Mouse (Mus musculus) embryonic facial prominence, embryonic 15.5 days (tissue): ENCODE measurements around the gene Dpm2. TPM values are rescaled to one million over a fixed set of nuclear protein-coding genes. Genes with fewer than 3 reads are reported as not detected.

Source experiments
- ATAC-seq: fragments of 200-750 bp; cut with Nextera tagmentation; 2 replicates; pipeline ENCODE4 v1.8.0; 2017; ENCODE audit warnings: low read depth, moderate TSS enrichment; ENCODE audit not compliant: insufficient number of reproducible peaks, low FRiP score, low TSS enrichment
- H3K27ac ChIP-seq: fragments of 300-500 bp; sonication (generic); replicated peaks from 2 replicates; pipeline ENCODE4 v1.5.1; 2015; ENCODE audit warnings: mild to moderate bottlenecking, inconsistent platforms
- H3K27me3 ChIP-seq: fragments of 300-500 bp; sonication (generic); 2 replicates; pipeline ENCODE4 v1.6.1; 2015; ENCODE audit warnings: inconsistent platforms
- H3K36me3 ChIP-seq: fragments of 300-500 bp; sonication (generic); 2 replicates; pipeline ENCODE4 v1.6.1; 2015; ENCODE audit warnings: mild to moderate bottlenecking, inconsistent platforms
- H3K4me1 ChIP-seq: fragments of 300-500 bp; sonication (generic); 2 replicates; pipeline ENCODE4 v1.6.1; 2015; ENCODE audit warnings: inconsistent platforms
- H3K4me2 ChIP-seq: fragments of 300-500 bp; sonication (generic); replicated peaks from 2 replicates; pipeline ENCODE4 v1.6.1; 2015; ENCODE audit warnings: mild to moderate bottlenecking, inconsistent platforms
- H3K4me3 ChIP-seq: fragments of 300-500 bp; sonication (generic); replicated peaks from 2 replicates; pipeline ENCODE4 v1.5.1; 2015; ENCODE audit warnings: mild to moderate bottlenecking, inconsistent platforms
- H3K9ac ChIP-seq: fragments of 300-500 bp; sonication (generic); 2 replicates; pipeline ENCODE4 v1.6.1; 2015; ENCODE audit warnings: inconsistent platforms
- H3K9me3 ChIP-seq: fragments of 300-500 bp; sonication (generic); replicated peaks from 2 replicates; pipeline ENCODE4 v1.6.1; 2016; ENCODE audit warnings: inconsistent platforms
- WGBS: fragments of 180-500 bp; shearing (Covaris S2); methylation state at CpG from one replicate; pipeline ENCODE4 v1.1.7; 2015; 5-methylcytosine and 5-hydroxymethylcytosine counted together
- polyA plus RNA-seq: library from polyadenylated mRNA; unstranded; fragments of >200 nt; fragmentation: Nextera tagmentation; extraction: Ambion mirVana; gene quantifications from 2 replicates; pipeline ENCODE4 v1.2.1, GENCODE M21; 2015

The Dpm2 gene
- polyA plus RNA-seq, 1 experiment from 2014 or later: 119 TPM

GRCm38 (mm10) chr2:32585149-32585714 is 14.6 kb downstream of the Dpm2 start:
- ATAC-seq: no peak
- no peak overlapping the region for H3K4me3 ChIP-seq
- 81% methylated on average over 7 of the region's 7 CpGs for WGBS
- H3K4me2 ChIP-seq: no peak overlapping the region
- peaks cover 38% of the 10 kb centered on the region for H3K4me1 ChIP-seq
- no peak overlapping the region for H3K27ac ChIP-seq
- H3K9ac ChIP-seq: no peak overlapping the region
- H3K36me3 ChIP-seq: 0 out of 2 replicates have a peak, but pooled peaks cover 6% of the 10 kb centered on the region
- no peaks in the 10 kb centered on the region for H3K9me3 ChIP-seq
- H3K27me3 ChIP-seq: peaks cover 10% of the 10 kb centered on the region; the same call in 1 of the 2 replicates

- H3K27ac ChIP-seq: peak within 1 kb of the TSS; percentile 65
- H3K27me3 ChIP-seq: peaks cover 9% of the 10 kb centered on the region; the same call in 1 of the 2 replicates
- H3K4me2 ChIP-seq: peak within 1 kb of the TSS; percentile 76
- H3K4me3 ChIP-seq: peak within 1 kb of the TSS; percentile 64
- H3K9me3 ChIP-seq: no peaks in the 10 kb centered on the region
- peak within 1 kb of the TSS; percentile 68 for H3K9ac ChIP-seq
- H3K36me3 ChIP-seq: 0 out of 2 replicates have a peak, but pooled peaks cover 7% of the 10 kb centered on the region
- peak; percentile 92 for ATAC-seq
- WGBS: under 1% methylated on average over 38 of the region's 38 CpGs
- H3K4me1 ChIP-seq: peaks cover 40% of the 10 kb centered on the region
These were observed 16.3 kb downstream of the Dpm2 start, which contains the start of gene St6galnac4 for GRCm38 (mm10) chr2:32586871-32587351. St6galnac4 (plus strand) TSS chr2:32587095.

DNA sequence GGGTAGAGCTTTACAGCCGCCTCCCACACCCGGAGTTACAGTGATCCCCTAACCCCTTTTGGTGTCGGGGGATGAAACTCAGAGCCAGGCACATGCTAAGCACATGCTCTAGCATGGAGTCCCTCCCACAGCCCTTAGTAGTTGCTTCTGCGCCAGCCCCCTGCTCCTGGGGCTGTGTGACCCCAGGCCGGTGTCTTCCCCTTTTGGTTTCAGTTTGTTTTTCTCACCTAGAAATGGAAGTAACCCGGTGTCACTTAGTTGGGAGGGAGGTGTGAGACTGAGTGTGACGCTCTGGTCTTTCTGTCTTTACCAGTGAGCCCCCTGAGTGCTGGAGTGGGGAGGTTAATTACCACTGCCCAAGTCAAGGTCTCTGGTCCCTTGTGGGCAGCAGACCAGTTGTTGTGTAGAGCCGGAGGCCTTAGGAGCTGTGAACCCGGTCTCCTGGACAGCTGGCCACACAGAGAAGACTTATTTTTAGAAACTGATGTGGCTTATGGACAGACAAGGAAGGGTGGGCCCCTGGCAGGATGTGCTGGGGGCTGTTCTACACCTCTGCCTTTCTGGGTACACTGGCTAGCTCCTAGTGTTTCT is 17.2 kb downstream of the Dpm2 start:
- 25% methylated on average over 9 of the region's 9 CpGs for WGBS
- H3K4me1 ChIP-seq: peaks cover 40% of the 10 kb centered on the region
- H3K27me3 ChIP-seq: peaks cover 4% of the 10 kb centered on the region; the same call in 1 of the 2 replicates
- no peaks in the 10 kb centered on the region for H3K9me3 ChIP-seq
- no peak for ATAC-seq
- H3K4me2 ChIP-seq: peak overlapping the region; percentile 76
- 0 out of 2 replicates have a peak, but pooled peaks cover 7% of the 10 kb centered on the region for H3K36me3 ChIP-seq
- peak overlapping the region; percentile 64 for H3K4me3 ChIP-seq
- H3K27ac ChIP-seq: peak overlapping the region; percentile 65
- H3K9ac ChIP-seq: peak overlapping the region; percentile 68

DNA sequence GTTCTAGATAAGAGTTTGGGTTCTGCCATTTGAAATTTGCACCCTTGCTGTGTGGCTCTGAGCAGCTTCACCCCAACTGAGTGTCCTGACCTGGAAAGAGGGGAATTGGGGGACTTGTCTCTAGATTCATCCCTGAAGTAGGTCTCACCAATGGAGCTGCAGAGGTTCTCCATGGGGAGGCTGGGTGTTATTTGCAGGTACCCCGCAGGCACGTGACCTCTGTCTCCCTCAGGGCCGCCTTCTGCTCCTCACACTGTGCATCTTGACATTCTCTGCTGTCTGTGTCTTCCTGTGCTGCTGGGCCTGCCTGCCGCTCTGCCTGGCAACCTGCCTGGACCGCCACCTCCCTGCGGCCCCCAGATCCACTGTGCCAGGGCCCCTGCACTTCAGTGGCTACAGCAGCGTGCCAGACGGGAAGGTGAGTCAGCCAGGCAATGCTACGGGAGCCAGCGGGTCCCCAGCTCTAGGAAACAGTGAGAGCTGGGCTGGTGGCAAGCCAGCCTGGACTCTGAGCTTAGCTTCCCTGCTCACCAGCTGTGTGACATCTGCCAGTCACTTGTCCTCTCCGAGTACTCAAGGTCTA is 18.6 kb downstream of the Dpm2 start:
- WGBS: 62% methylated on average over 11 of the region's 11 CpGs
- H3K27ac ChIP-seq: no peak overlapping the region; the same call in 1 of the 2 replicates
- no peak for ATAC-seq

GRCm38 (mm10) chr2:32590224-32590623 is 19.6 kb downstream of the Dpm2 start:
- 78% methylated on average over 10 of the region's 10 CpGs for WGBS

More for the DNA sequence above, 18.6 kb downstream of the Dpm2 start:
- H3K9ac ChIP-seq: no peak overlapping the region
- no peaks in the 10 kb centered on the region for H3K9me3 ChIP-seq
- H3K36me3 ChIP-seq: peaks cover 18% of the 10 kb centered on the region
- H3K4me3 ChIP-seq: no peak overlapping the region
- no peak overlapping the region for H3K4me2 ChIP-seq
- peaks cover 34% of the 10 kb centered on the region for H3K4me1 ChIP-seq
- H3K27me3 ChIP-seq: no peaks in the 10 kb centered on the region

GRCm38 (mm10) chr2:32591249-32591648 is 20.6 kb downstream of the Dpm2 start:
- Histone ChIP-seq H3K4me2 (no peak overlapping the region), H3K4me3 (no peak overlapping the region), H3K9me3 (no peaks in the 10 kb centered on the region), H3K27me3 (no peaks in the 10 kb centered on the region), H3K36me3 (peaks cover 29% of the 10 kb centered on the region), H3K9ac (no peak overlapping the region), H3K27ac (no peak overlapping the region), H3K4me1 (peaks cover 34% of the 10 kb centered on the region)
- ATAC-seq: no peak
- 68% methylated on average over 6 of the region's 6 CpGs for WGBS

More at GRCm38 (mm10) chr2:32590224-32590623, 19.6 kb downstream of the Dpm2 start:
- Histone ChIP-seq H3K27ac (no peak overlapping the region), H3K4me2 (no peak overlapping the region), H3K4me1 (peaks cover 34% of the 10 kb centered on the region), H3K9me3 (no peaks in the 10 kb centered on the region), H3K4me3 (no peak overlapping the region), H3K27me3 (no peaks in the 10 kb centered on the region), H3K36me3 (peaks cover 26% of the 10 kb centered on the region), H3K9ac (no peak overlapping the region)
- no peak for ATAC-seq

- 90% methylated on average over 13 of the region's 13 CpGs for WGBS
- Histone ChIP-seq H3K27me3 (no peaks in the 10 kb centered on the region), H3K4me3 (no peak overlapping the region), H3K36me3 (peaks cover 35% of the 10 kb centered on the region), H3K9ac (no peak overlapping the region), H3K4me2 (no peak overlapping the region), H3K27ac (no peak overlapping the region), H3K9me3 (no peaks in the 10 kb centered on the region), H3K4me1 (peaks cover 6% of the 10 kb centered on the region)
- ATAC-seq: no peak
These were observed 26.1 kb downstream of the Dpm2 start for GRCm38 (mm10) chr2:32596725-32597124.

GRCm38 (mm10) chr2:32597248-32597647 is 26.6 kb downstream of the Dpm2 start:
- peaks cover 35% of the 10 kb centered on the region for H3K36me3 ChIP-seq
- no peaks in the 10 kb centered on the region for H3K9me3 ChIP-seq
- H3K27ac ChIP-seq: no peak overlapping the region
- H3K4me1 ChIP-seq: peaks cover 12% of the 10 kb centered on the region
- H3K4me3 ChIP-seq: no peak overlapping the region
- no peaks in the 10 kb centered on the region for H3K27me3 ChIP-seq
- WGBS: 93% methylated on average over 5 of the region's 5 CpGs
- H3K9ac ChIP-seq: no peak overlapping the region
- no peak overlapping the region for H3K4me2 ChIP-seq
- no peak for ATAC-seq

DNA sequence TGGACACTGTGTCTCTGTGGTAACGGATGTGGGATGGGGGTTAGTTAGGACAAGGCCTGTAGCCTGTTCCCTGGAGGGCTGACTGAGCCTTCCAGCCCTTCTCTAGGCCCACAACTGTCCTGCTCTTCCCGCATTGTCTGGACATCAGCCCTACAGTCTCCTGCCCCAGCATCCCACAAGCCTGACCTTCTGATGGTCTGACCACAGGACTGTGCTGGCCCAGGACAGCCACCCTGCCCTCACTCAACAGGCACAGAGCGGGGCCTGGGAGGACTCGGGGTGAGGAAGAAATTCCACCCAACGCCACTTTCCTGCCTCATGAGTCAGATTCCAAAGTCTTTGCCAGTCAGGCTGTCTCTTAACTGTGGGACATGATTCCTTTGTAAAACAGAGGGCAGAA is 27.0 kb downstream of the Dpm2 start:
- ATAC-seq: no peak
- Histone ChIP-seq H3K4me3 (no peak overlapping the region), H3K4me2 (no peak overlapping the region), H3K9ac (no peak overlapping the region), H3K36me3 (peaks cover 35% of the 10 kb centered on the region), H3K9me3 (no peaks in the 10 kb centered on the region), H3K27ac (no peak overlapping the region), H3K27me3 (no peaks in the 10 kb centered on the region), H3K4me1 (peaks cover 16% of the 10 kb centered on the region)
- 89% methylated on average over 5 of the region's 5 CpGs for WGBS

DNA sequence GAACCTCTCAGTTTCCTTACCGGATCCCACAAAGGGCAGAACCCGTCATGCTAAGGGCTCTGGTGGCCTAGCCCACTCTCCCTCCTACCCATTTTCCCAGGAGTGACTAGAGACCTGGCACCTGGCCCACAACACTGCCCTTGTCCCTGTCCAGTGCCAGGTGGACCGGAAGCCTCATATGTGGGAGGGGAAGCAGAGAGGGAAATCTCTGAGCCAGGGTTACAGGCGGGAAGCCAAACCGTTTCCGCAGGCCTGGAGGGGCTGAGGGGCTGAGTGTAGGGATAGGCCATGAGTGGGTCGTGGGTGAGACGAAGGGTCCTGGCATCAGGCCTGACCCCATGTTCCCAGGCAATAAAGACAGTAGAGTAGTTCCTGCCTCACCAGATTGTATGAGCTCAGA is 27.8 kb downstream of the Dpm2 start:
- peaks cover 16% of the 10 kb centered on the region for H3K4me1 ChIP-seq
- no peak overlapping the region for H3K27ac ChIP-seq
- no peaks in the 10 kb centered on the region for H3K9me3 ChIP-seq
- H3K4me3 ChIP-seq: no peak overlapping the region
- H3K9ac ChIP-seq: no peak overlapping the region
- H3K27me3 ChIP-seq: no peaks in the 10 kb centered on the region
- no peak for ATAC-seq
- peaks cover 32% of the 10 kb centered on the region for H3K36me3 ChIP-seq
- WGBS: 86% methylated on average over 8 of the region's 8 CpGs
- H3K4me2 ChIP-seq: no peak overlapping the region

GRCm38 (mm10) chr2:32599409-32599808 is 28.8 kb downstream of the Dpm2 start, which contains the start of gene St6galnac6:
St6galnac6 (plus strand) TSS chr2:32599709.
- Histone ChIP-seq H3K4me3 (no peak within 1 kb of the TSS), H3K4me2 (no peak within 1 kb of the TSS), H3K27ac (no peak within 1 kb of the TSS), H3K36me3 (peaks cover 23% of the 10 kb centered on the region), H3K27me3 (no peaks in the 10 kb centered on the region), H3K9me3 (no peaks in the 10 kb centered on the region), H3K9ac (no peak within 1 kb of the TSS), H3K4me1 (peaks cover 16% of the 10 kb centered on the region)
- no peak for ATAC-seq
- 93% methylated on average over 3 of the region's 3 CpGs for WGBS
